Mouse (Mus musculus): ENCODE measurements around the gene Tenm4. TPM values are rescaled to one million over a fixed set of nuclear protein-coding genes. Genes with fewer than 3 reads are reported as not detected.

Gene Tenm4
- polyA plus RNA-seq, 1 experiment from 2014 or later = 31.5 TPM

DNA sequence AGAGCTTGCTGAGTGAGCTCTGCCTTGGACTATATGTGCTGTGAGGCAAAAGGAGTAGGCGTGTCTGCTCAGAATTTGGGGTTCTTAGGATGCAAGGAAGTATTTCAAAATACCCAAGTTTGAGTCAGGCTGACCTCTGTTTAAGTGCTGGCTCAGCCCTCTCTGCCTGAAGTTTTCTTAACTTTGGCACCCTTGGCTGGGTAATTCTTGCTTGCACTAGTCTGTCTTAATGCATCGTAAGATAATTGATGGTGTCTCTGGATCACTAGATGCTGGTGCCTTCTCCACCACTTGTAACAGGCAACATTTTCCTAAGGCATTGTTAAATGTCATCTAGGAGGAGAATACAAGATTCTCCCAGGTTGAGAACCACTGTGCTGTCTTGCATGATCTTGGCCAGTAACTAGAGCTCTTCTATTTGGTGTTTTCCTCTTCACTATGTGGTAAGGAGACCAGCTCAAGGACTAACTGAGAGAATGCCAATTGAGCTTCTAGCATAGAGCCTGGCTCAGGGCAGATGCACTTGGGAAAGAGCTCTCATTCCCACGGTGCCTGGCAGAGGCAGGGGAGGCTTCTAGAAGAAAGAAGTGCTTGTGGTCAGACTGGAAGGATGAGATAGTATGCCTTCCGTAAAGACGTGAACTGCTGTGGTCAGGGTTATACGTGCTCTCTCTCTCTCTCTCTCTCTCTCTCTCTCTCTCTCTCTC is 57.7 kb downstream of the Tenm4 start:
- H3K4me1 ChIP-seq = peaks cover 32% of the 10 kb centered on the region
- no peaks in the 10 kb centered on the region for H3K9me3 ChIP-seq
- H3K27me3 ChIP-seq (replicated peaks; ENCODE audit: low read depth, poor library complexity, severe bottlenecking) = no peaks in the 10 kb centered on the region
- WGBS = 77% methylated on average over 6 of the region's 6 CpGs
- H3K36me3 ChIP-seq (replicated peaks) = no peaks in the 10 kb centered on the region
- DNase-seq (ENCODE audit: low spot score) = no peak
- H3K4me3 ChIP-seq = no peak overlapping the region
- H3K27ac ChIP-seq (replicated peaks) = no peak overlapping the region

- Histone ChIP-seq H3K4me1 (peaks cover 32% of the 10 kb centered on the region), H3K9me3 (no peaks in the 10 kb centered on the region), H3K27ac (replicated peaks) (peak overlapping the region; percentile 59; the same call in 1 of the 2 replicates), H3K36me3 (replicated peaks) (no peaks in the 10 kb centered on the region), H3K4me3 (no peak overlapping the region), H3K27me3 (replicated peaks; ENCODE audit: low read depth, poor library complexity, severe bottlenecking) (no peaks in the 10 kb centered on the region)
- WGBS = 73% methylated on average over 8 of the region's 8 CpGs
- no peak for DNase-seq (ENCODE audit: low spot score)
Observed at GRCm38 (mm10) chr7:96230006-96230719, 59.1 kb downstream of the Tenm4 start.

- peak; percentile 18 for DNase-seq (ENCODE audit: low spot score)
Observed at GRCm38 (mm10) chr7:96230720-96231241, 59.7 kb downstream of the Tenm4 start.

GRCm38 (mm10) chr7:96235847-96236246 is 64.8 kb downstream of the Tenm4 start:
- 81% methylated on average over 6 of the region's 6 CpGs for WGBS
- no peak for DNase-seq (ENCODE audit: low spot score)
- H3K36me3 ChIP-seq (replicated peaks) = no peaks in the 10 kb centered on the region
- H3K4me3 ChIP-seq = no peak overlapping the region
- H3K9me3 ChIP-seq = no peaks in the 10 kb centered on the region
- no peak overlapping the region for H3K27ac ChIP-seq (replicated peaks)
- H3K4me1 ChIP-seq = peaks cover 15% of the 10 kb centered on the region
- H3K27me3 ChIP-seq (replicated peaks; ENCODE audit: low read depth, poor library complexity, severe bottlenecking) = no peaks in the 10 kb centered on the region

More at GRCm38 (mm10) chr7:96230720-96231241, 59.7 kb downstream of the Tenm4 start:
- H3K27me3 ChIP-seq (replicated peaks; ENCODE audit: low read depth, poor library complexity, severe bottlenecking) = no peaks in the 10 kb centered on the region
- H3K4me3 ChIP-seq = no peak overlapping the region
- peaks cover 32% of the 10 kb centered on the region for H3K4me1 ChIP-seq
- H3K27ac ChIP-seq (replicated peaks) = peak overlapping the region; percentile 59
- 54% methylated on average over 9 of the region's 9 CpGs for whole genome bisulfite sequencing
- no peaks in the 10 kb centered on the region for H3K9me3 ChIP-seq
- H3K36me3 ChIP-seq (replicated peaks) = no peaks in the 10 kb centered on the region

- Histone ChIP-seq H3K4me1 (peaks cover 13% of the 10 kb centered on the region), H3K36me3 (replicated peaks) (no peaks in the 10 kb centered on the region), H3K27me3 (replicated peaks; ENCODE audit: low read depth, poor library complexity, severe bottlenecking) (no peaks in the 10 kb centered on the region), H3K27ac (replicated peaks) (no peak overlapping the region), H3K4me3 (no peak overlapping the region), H3K9me3 (no peaks in the 10 kb centered on the region)
- DNase-seq (ENCODE audit: low spot score) = no peak
- WGBS = 63% methylated on average over 2 of the region's 2 CpGs
Observed at GRCm38 (mm10) chr7:96240661-96241060, 69.6 kb downstream of the Tenm4 start.

DNA sequence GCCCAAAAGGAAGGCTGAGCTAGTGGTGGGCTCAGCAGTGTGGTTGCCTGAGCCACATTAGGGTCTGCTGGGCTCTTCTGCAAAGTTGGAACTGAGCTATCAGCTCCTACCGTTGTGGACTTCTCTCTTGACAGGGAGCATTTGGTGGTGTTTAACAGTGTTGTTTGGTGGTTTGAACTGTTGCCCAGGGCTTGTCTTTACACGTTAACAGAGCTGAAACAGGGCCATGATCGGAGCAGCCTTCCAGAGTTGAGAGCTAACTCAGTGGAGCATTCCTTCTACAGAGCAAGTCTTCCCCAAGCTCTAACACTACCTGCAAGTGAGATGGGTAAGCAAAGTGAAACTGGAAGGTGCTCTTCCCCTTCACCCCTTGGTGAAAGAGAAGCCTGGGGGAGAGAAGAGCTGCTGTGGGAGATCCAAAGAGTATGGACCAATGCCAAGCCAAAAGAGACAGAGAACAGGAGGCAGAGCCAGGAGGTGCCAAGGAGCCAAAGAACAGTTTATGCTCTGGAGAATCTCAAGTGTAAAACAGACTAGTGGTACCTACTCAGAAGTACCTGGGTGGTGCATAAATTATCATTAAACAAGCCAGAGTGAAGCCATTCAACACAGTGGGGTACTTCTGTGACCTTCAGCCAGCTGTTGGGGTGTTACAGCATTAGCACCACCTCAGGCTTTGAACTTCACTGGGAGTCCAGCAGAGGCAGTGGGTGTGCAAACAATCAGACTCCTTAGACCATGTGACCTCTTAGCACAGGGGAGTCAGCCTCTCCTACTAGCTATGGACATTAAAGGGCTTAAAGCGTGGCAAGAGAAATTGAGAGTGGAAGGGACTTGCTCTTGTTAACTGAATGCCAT is 71.5 kb downstream of the Tenm4 start:
- Histone ChIP-seq H3K36me3 (replicated peaks) (no peaks in the 10 kb centered on the region), H3K4me1 (peaks cover 10% of the 10 kb centered on the region), H3K27ac (replicated peaks) (no peak overlapping the region), H3K27me3 (replicated peaks; ENCODE audit: low read depth, poor library complexity, severe bottlenecking) (no peaks in the 10 kb centered on the region), H3K9me3 (no peaks in the 10 kb centered on the region), H3K4me3 (no peak overlapping the region)
- 80% methylated on average over 4 of the region's 4 CpGs for WGBS
- no peak for DNase-seq (ENCODE audit: low spot score)

DNA sequence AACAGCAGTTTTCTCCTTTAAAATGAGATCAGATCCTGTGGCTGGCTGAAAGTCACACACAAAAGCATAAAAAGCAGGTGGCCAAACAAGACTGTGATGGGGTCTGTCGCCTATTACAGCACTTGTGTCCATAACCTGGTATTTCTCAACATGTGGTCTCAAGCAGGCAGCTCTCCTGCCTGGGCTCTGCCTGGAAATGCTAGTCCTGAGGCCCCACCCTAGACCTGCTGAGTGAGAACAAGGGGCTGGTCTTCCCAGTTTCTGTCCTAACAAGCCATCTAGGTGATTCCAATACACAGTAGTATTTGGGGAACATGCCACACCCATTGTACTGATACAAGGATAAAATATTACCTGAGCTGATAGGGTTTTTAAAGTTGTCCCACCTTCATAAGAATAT is 73.8 kb downstream of the Tenm4 start:
- no peak for DNase-seq (ENCODE audit: low spot score)
- 73% methylated on average over 1 of the region's 1 CpGs for WGBS
- Histone ChIP-seq H3K36me3 (replicated peaks) (peaks cover 5% of the 10 kb centered on the region), H3K27me3 (replicated peaks; ENCODE audit: low read depth, poor library complexity, severe bottlenecking) (no peaks in the 10 kb centered on the region), H3K4me1 (peaks cover 10% of the 10 kb centered on the region), H3K4me3 (no peak overlapping the region), H3K9me3 (peaks cover 4% of the 10 kb centered on the region; the same call in 1 of the 2 replicates), H3K27ac (replicated peaks) (no peak overlapping the region)

DNA sequence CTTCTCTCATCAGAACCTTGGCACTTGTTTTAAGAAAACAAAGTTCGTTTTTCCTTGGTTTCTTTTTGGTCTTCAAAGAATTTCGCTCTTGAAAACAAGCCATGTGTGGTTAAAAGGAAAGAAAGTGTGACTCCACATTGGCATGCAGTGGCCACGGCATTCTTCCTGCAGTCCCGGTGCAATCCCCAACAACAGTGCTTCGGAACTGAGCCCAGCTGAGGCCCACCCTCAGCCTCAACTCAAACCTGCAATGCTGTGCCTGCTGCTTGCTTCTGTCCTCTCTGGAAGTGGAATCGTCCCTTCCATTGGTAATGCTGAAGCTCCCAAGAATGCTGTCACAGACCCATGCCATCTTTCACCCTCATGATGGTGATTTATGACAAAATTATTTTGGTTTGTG is 88.6 kb downstream of the Tenm4 start:
- Histone ChIP-seq H3K9me3 (no peaks in the 10 kb centered on the region), H3K27me3 (replicated peaks; ENCODE audit: low read depth, poor library complexity, severe bottlenecking) (no peaks in the 10 kb centered on the region), H3K4me1 (no peaks in the 10 kb centered on the region), H3K27ac (replicated peaks) (no peak overlapping the region), H3K4me3 (no peak overlapping the region), H3K36me3 (replicated peaks) (no peaks in the 10 kb centered on the region)
- no peak for DNase-seq (ENCODE audit: low spot score)
- 87% methylated on average over 6 of the region's 6 CpGs for WGBS

DNA sequence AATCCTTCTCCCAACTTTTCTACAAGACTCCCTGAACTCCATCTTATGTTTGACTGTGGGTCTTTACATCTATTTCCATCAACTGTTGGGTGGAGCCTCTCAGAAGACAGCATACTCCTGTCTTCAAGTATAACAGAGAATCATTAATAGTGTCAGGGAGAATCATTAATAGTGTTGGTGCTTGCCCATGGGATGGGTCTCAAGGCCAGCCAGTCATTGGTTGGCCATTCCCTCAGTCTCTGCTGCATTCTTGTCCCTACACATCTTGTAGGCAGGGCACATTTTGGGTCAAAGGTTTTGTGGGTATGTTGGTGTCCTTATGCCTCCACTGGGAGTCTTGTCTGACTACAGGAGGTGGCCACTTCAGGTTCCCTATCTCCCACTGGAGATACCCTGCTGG is 91.1 kb downstream of the Tenm4 start:
- H3K4me1 ChIP-seq = no peaks in the 10 kb centered on the region
- no peak overlapping the region for H3K27ac ChIP-seq (replicated peaks)
- H3K4me3 ChIP-seq = no peak overlapping the region

GRCm38 (mm10) chr7:96265941-96266340 is 94.9 kb downstream of the Tenm4 start:
- no peaks in the 10 kb centered on the region for H3K9me3 ChIP-seq
- WGBS = 95% methylated on average over 1 of the region's 1 CpGs
- H3K27me3 ChIP-seq (replicated peaks; ENCODE audit: low read depth, poor library complexity, severe bottlenecking) = no peaks in the 10 kb centered on the region
- H3K36me3 ChIP-seq (replicated peaks) = no peaks in the 10 kb centered on the region
- no peak overlapping the region for H3K4me3 ChIP-seq
- no peak overlapping the region for H3K27ac ChIP-seq (replicated peaks)
- peaks cover 2% of the 10 kb centered on the region; the same call in 1 of the 2 replicates for H3K4me1 ChIP-seq
- DNase-seq (ENCODE audit: low spot score) = no peak

More for the DNA sequence above, 91.1 kb downstream of the Tenm4 start:
- H3K36me3 ChIP-seq (replicated peaks) = no peaks in the 10 kb centered on the region
- H3K27me3 ChIP-seq (replicated peaks; ENCODE audit: low read depth, poor library complexity, severe bottlenecking) = no peaks in the 10 kb centered on the region
- no peak for DNase-seq (ENCODE audit: low spot score)
- no peaks in the 10 kb centered on the region for H3K9me3 ChIP-seq

- 77% methylated on average over 6 of the region's 6 CpGs for WGBS
- Histone ChIP-seq H3K27me3 (replicated peaks; ENCODE audit: low read depth, poor library complexity, severe bottlenecking) (no peaks in the 10 kb centered on the region), H3K4me1 (peaks cover 5% of the 10 kb centered on the region; the same call in 1 of the 2 replicates), H3K4me3 (no peak overlapping the region), H3K27ac (replicated peaks) (no peak overlapping the region), H3K36me3 (replicated peaks) (no peaks in the 10 kb centered on the region), H3K9me3 (no peaks in the 10 kb centered on the region)
- DNase-seq (ENCODE audit: low spot score) = no peak
Observed at GRCm38 (mm10) chr7:96267266-96267665, 96.2 kb downstream of the Tenm4 start.

DNA sequence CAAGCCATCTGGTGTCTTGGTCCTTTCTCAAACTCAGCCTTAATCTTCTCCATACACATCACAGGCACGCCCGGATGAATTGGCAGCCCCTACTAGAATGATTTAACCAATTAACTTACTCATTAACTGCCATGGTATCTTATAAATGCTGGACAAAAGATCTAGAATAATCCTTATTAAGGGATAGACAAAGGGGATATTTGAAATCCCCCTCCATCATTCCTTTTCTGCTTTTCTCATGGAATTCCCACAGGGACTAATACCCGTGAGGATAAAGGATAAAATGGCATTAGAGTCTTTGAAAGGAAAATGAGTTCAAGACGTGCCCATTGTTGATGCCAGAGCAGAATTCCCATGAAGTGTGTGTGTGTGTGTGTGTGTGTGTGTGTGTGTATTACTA is 99.6 kb downstream of the Tenm4 start:
- Histone ChIP-seq H3K4me1 (peaks cover 6% of the 10 kb centered on the region; the same call in 1 of the 2 replicates), H3K4me3 (no peak overlapping the region), H3K27ac (replicated peaks) (no peak overlapping the region), H3K27me3 (replicated peaks; ENCODE audit: low read depth, poor library complexity, severe bottlenecking) (no peaks in the 10 kb centered on the region), H3K36me3 (replicated peaks) (0 out of 2 replicates have a peak, but pooled peaks cover 3% of the 10 kb centered on the region), H3K9me3 (peaks cover 4% of the 10 kb centered on the region; the same call in 1 of the 2 replicates)
- DNase-seq (ENCODE audit: low spot score) = no peak
- WGBS = 62% methylated on average over 4 of the region's 4 CpGs
